Mouse (Mus musculus): Measurements from ENCODE around the gene Tmco1. TPM values are rescaled to one million over a fixed set of nuclear protein-coding genes. Genes with fewer than 3 reads are reported as not detected.

Tmco1 gene
- polyA plus RNA-seq, 1 experiment from 2014 or later, result 91.5 TPM

DNA sequence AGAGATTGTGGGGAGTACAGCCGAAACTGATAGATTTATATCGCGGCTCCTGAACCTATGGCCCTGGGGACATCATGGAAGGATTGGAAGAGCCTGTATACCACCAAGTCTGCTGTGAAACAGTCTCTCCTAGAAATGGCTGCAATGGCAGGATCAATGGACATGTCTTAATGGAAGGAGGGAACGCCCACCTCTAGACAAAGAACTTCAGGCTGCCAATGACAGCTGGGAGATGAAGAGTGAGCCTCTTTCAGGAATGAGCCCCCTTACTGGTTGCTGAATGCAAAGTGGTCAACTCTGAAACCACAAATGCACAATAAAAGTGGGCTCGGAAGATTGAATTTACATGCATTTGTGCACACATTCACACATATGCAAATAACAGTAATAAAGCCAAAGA is 74.6 kb downstream of the Tmco1 start:
- ATAC-seq (ENCODE audit: insufficient read depth), result no peak
- DNase-seq, result no peak
- WGBS, result 89% methylated on average over 5 of the region's 5 CpGs
- H3K27me3 ChIP-seq (ENCODE audit: insufficient read depth, low read length), result no peaks in the 10 kb centered on the region
- H3K4me3 ChIP-seq (ENCODE audit: low read depth, low read length), result no peak overlapping the region
- no peak for TF ChIP-seq CTCF (IDR thresholded peaks at IDR 0.05; ENCODE audit: low read depth)
- H3K36me3 ChIP-seq (ENCODE audit: insufficient read depth), result no peaks in the 10 kb centered on the region
- H3K27ac ChIP-seq (ENCODE audit: low read depth), result no peak overlapping the region
- H3K4me2 ChIP-seq, result no peak overlapping the region
- H3K4me1 ChIP-seq (ENCODE audit: insufficient read depth), result no peaks in the 10 kb centered on the region
- no peaks in the 10 kb centered on the region for H3K9me3 ChIP-seq (ENCODE audit: low read depth, low read length)
- no peak overlapping the region for H3K9ac ChIP-seq

- Histone ChIP-seq H3K9ac (no peak overlapping the region), H3K4me2 (no peak overlapping the region), H3K4me3 (ENCODE audit: low read depth, low read length) (no peak overlapping the region), H3K36me3 (ENCODE audit: insufficient read depth) (no peaks in the 10 kb centered on the region), H3K27me3 (ENCODE audit: insufficient read depth, low read length) (no peaks in the 10 kb centered on the region), H3K4me1 (ENCODE audit: insufficient read depth) (no peaks in the 10 kb centered on the region), H3K27ac (ENCODE audit: low read depth) (no peak overlapping the region), H3K9me3 (ENCODE audit: low read depth, low read length) (no peaks in the 10 kb centered on the region)
- 84% methylated on average over 5 of the region's 5 CpGs for WGBS
- DNase-seq (no peak), ATAC-seq (ENCODE audit: insufficient read depth) (no peak)
- no peak for TF ChIP-seq CTCF (IDR thresholded peaks at IDR 0.05; ENCODE audit: low read depth)
Measured at GRCm38 (mm10) chr1:167383178-167383577, 75.0 kb downstream of the Tmco1 start.

Small RNAs within 50 kb of the gene (microRNA-seq; reads per million reads assigned to microRNA genes)
- gene Gm25911 (ENCODE audit: borderline number of aligned reads) (not detected), gene Mir6347 (ENCODE audit: borderline number of aligned reads) (not detected)

Other genes starting within 250 kb of the Tmco1 start
- gene Uck2, start 23.1 kb upstream of the Tmco1 start, polyA plus RNA-seq (2014; fragmentation: Nextera tagmentation; extraction: Ambion mirVana), result 98.3 and 98.8 TPM in 2 replicates
- 44.0 and 46.2 TPM in 2 replicates for gene Aldh9a1, start 41.6 kb downstream of the Tmco1 start, polyA plus RNA-seq (2014; fragmentation: Nextera tagmentation; extraction: Ambion mirVana)
- 45.5 and 46.6 TPM in 2 replicates for gene Mgst3, start 85.5 kb downstream of the Tmco1 start, polyA plus RNA-seq (2014; fragmentation: Nextera tagmentation; extraction: Ambion mirVana)
- gene Lrrc52, start 158.4 kb downstream of the Tmco1 start, polyA plus RNA-seq (2014; fragmentation: Nextera tagmentation; extraction: Ambion mirVana), result 0.43 and 0.96 TPM in 2 replicates

All from lung, embryonic 14.5 days (tissue).